Mouse (Mus musculus) thymus, adult 18-20 months (tissue): ENCODE results near the gene Smim5.

ENCODE experiments used
- DNase-seq, 2 experiments: peaks; one replicate each; pipeline ENCODE4 v3.0.0; 2022; ENCODE audit warnings: mixed read lengths in 2 of 2

Gene Smim5

DNA sequence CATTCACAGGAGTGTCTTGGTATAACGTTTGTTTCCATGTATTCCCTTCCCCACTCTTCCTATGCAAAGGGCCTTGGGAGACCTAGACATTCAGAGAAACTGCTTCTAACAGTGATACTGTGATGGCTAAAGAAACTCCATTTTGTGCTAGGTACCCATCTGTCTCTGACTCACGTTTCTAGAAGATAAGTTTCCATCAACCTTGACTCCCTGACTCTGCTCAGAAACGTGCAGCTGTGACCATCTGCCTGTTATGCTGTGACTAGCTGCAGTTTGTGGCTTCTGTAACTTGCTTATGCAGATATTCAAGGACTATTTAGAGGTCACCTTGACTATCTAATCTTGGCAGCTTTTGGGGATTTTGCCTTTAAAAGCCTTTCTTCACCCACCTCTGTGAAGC, 31.5 kb downstream of the Smim5 start:
- no peak for DNase-seq

DNA sequence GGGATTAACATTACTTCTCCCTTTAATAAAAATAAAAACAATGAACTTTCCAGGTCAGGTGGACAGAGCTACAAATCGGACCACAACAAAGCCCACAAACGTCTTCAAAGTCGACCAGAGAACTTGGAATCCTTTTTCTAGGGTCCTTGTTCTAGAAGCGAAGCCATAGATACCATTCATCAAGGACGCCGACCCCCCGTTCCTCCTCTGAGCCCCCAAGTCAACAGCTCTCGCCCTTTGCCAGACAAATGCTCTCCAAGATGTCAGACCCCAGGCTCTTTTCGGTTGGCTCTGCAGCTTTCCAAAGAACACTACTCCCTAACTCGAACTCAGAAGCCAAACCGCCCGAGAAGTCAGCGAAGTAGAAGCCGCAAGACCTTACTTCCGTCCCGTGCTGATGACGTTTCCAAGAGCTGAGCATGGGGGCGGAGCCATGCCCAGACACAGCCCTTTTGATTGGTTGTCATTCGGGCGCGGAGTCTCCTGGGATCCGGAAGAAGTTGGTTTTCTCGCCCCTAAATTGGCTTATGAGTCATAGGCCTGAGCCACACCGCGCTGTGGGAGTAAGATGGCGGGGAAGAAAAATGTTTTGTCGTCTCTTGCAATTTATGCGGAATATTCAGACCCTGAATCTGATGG, 33.5 kb downstream of the Smim5 start, which contains the start of the genes Sap30bp and Recql5:
Gene Sap30bp, plus strand, starts transcription at position 175 of the 639 bp plus-strand sequence.
Gene Recql5, minus strand, starts transcription at position 370 of the 639 bp plus-strand sequence.
- DNase-seq, result peak; percentile 90 to 93

- no peak for DNase-seq
These were observed 34.0 kb downstream of the Smim5 start for GRCm38 (mm10) chr11:115933747-115934110.

- peak in 1 of 2 experiments; percentile 25 for DNase-seq
These were observed 40.0 kb downstream of the Smim5 start for GRCm38 (mm10) chr11:115939690-115940329.

GRCm38 (mm10) chr11:115941980-115942379, 42.2 kb downstream of the Smim5 start:
- no peak for DNase-seq

GRCm38 (mm10) chr11:115945247-115945646, 45.5 kb downstream of the Smim5 start:
- no peak for DNase-seq

DNA sequence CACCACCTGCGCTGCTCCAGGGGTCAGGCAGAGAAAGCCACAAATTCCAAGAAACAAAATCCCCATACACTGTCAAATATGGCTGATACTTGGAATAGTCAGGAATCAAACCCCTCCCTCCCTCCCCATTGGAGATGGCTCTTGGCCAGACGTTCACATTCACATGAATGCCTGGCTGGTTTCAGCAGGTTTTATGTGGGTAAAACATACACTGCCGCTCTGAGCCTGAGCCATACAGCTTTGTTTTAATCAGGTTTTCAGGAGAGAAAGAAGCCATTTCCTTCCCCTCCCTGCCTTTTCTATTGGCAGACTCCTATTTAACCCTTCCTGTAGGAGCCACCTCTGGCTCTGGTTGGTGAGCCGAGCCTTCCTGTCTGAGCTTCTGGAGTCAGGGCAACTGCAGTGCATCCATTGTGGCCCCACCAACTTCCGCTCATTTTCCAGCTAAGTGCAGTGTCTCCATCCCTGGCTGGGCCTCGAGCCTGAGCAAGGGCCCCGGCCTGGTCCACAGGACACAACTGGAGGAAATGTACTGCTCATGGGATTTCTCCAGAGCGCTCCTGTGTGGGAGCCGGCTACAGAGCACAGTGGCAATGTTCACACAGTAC, 46.6 kb downstream of the Smim5 start:
- DNase-seq, result no peak

- no peak for DNase-seq
These were observed 48.5 kb downstream of the Smim5 start for GRCm38 (mm10) chr11:115948316-115948715.

DNA sequence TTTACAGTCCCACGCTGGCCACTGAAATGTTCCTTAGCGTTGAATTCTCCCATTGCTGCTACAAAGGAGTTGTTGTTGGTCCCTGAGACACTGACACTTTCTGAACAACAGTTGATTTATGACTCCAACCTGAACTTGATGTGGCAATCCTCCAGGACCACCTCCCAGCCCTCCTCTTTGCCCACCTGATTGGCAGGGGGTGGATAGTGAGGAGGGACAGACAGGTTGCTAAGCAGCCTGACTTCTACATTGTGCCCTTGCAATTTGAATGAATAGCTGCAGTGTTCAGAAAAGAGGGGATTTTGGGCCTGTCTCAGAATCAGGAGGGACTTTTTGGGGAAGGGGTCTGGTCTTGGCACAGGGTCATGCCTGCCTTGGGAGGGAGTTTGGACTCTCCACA, 51.0 kb downstream of the Smim5 start:
- no peak for DNase-seq

GRCm38 (mm10) chr11:115954712-115955111, 54.9 kb downstream of the Smim5 start:
- no peak for DNase-seq

- no peak for DNase-seq
These were observed 55.6 kb downstream of the Smim5 start for GRCm38 (mm10) chr11:115955195-115955858.
